Mouse (Mus musculus): ENCODE measurements around the gene Ccna2.

DNA sequence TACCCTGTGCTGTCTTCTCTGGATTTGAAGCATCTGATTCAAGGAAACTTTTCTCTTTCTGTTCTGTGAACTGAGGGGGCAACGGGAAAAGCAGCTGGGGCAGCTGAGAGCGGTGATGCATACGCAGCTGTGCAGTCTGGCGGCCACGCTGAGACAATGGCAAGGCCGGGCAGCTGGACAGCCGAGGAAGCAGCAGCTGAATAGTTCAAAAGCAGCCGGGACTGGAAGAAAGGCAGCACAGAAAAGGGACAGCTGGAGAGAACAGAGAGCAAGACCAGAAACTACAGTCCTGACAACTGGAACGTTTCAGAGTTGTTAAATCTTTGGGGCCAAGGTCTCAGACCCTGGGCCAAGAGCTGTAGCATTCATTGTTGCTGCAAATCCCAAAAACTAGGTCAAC is 20.6 kb downstream of the Ccna2 start:
- no peak for TF ChIP-seq CTCF (IDR thresholded peaks at IDR 0.05)
- TF ChIP-seq EP300 (IDR thresholded peaks at IDR 0.05) = no peak

All from lung, postnatal 0 days (tissue).